Mouse (Mus musculus): ENCODE measurements around the gene Vmn1r230.

Vmn1r230 gene

DNA sequence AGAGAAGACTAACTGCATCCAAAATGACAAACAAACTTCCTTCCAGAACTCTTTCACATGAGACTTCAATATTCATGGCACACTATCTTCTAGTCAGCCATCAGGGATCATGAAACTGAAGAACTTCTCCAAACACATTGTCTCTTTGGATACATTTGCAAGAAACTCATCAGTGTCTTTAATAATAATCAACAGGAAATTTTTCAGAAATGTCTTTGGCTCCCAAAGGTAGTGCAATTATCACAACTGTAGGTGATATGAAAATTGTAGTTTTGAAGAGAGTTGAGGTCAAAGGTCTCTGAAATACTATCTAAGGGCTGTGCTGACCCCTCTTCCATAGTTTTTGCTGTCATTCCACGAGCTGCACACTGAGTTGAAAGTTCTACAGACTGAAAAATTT lies at the start of gene Vmn1r230:
Gene Vmn1r230, plus strand, starts transcription at position 301 of the 400 bp plus-strand sequence.
- no peak for DNase-seq (ENCODE audit: low spot score in 2 of 2)

DNA sequence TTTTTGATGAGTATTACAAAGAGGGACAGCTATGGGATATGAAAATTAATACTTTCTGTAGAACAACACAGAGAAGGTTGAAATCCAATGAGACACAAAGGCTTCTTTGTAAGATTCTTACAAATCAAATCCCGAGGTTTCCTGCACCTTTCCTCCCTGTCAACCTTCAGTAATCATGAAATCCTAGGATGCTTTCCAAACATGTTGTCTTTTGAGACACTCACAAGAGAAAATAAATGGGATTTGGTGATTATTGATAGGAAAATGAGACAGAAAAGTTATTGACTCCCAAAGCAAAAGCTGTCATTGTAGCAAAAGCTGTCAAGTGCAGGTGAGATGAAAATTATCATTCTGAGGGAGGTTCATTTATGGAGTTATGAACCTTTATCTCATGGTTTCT lies 29.0 kb upstream of the Vmn1r230 start, which contains the start of gene Vmn1r229:
Gene Vmn1r229, plus strand, starts transcription at position 301 of the 400 bp plus-strand sequence.
- DNase-seq (ENCODE audit: low spot score in 2 of 2) = no peak
